Mouse (Mus musculus): ENCODE data around the gene Flii. TPM values are rescaled to one million over a fixed set of nuclear protein-coding genes. Genes with fewer than 3 reads are reported as not detected.

Flii gene
- polyA plus RNA-seq, 1 experiment from 2014 or later = 72.8 TPM

- Histone ChIP-seq H3K27me3 (replicated peaks) (no peaks in the 10 kb centered on the region), H3K4me2 (replicated peaks) (peak overlapping the region; percentile 83), H3K27ac (no peak overlapping the region), H3K4me1 (peaks cover 45% of the 10 kb centered on the region), H3K36me3 (peaks cover 20% of the 10 kb centered on the region), H3K4me3 (peak overlapping the region; percentile 88), H3K9ac (peak overlapping the region; percentile 97), H3K9me3 (no peaks in the 10 kb centered on the region)
- 0 out of 2 replicates have a peak, but pooled peaks have one; percentile 23 for ATAC-seq (ENCODE audit: low FRiP score, low read depth)
- 31% methylated on average over 12 of the region's 12 CpGs for WGBS
Observed at GRCm38 (mm10) chr11:60700320-60701185, 26.5 kb downstream of the Flii start.

GRCm38 (mm10) chr11:60699524-60700075 is 27.5 kb downstream of the Flii start, which contains the start of gene Llgl1:
TSS of gene Llgl1 (plus strand) at chr11:60699723.
- H3K27me3 ChIP-seq (replicated peaks) = no peaks in the 10 kb centered on the region
- H3K36me3 ChIP-seq = peaks cover 10% of the 10 kb centered on the region
- H3K4me2 ChIP-seq (replicated peaks) = peak within 1 kb of the TSS; percentile 83
- peak within 1 kb of the TSS; percentile 97 for H3K9ac ChIP-seq
- peaks cover 45% of the 10 kb centered on the region for H3K4me1 ChIP-seq
- peak within 1 kb of the TSS; percentile 43; the same call in 1 of the 2 replicates for H3K27ac ChIP-seq
- whole genome bisulfite sequencing = under 1% methylated on average over 70 of the region's 73 CpGs
- peak; percentile 87 for ATAC-seq (ENCODE audit: low FRiP score, low read depth)
- no peaks in the 10 kb centered on the region for H3K9me3 ChIP-seq
- H3K4me3 ChIP-seq = peak within 1 kb of the TSS; percentile 88

- 2% methylated on average over 22 of the region's 22 CpGs for WGBS
- Histone ChIP-seq H3K4me3 (peak overlapping the region; percentile 88), H3K4me1 (peaks cover 44% of the 10 kb centered on the region), H3K9me3 (no peaks in the 10 kb centered on the region), H3K4me2 (replicated peaks) (peak overlapping the region; percentile 83), H3K27ac (peak overlapping the region; percentile 43; the same call in 1 of the 2 replicates), H3K27me3 (replicated peaks) (no peaks in the 10 kb centered on the region), H3K36me3 (peaks cover 4% of the 10 kb centered on the region; the same call in 1 of the 2 replicates), H3K9ac (peak overlapping the region; percentile 97)
- peak; percentile 43; the same call in 1 of the 2 replicates for ATAC-seq (ENCODE audit: low FRiP score, low read depth)
Observed at GRCm38 (mm10) chr11:60698806-60699523, 28.1 kb downstream of the Flii start.

- Histone ChIP-seq H3K9ac (no peak overlapping the region), H3K27ac (no peak overlapping the region), H3K36me3 (peaks cover 1% of the 10 kb centered on the region; the same call in 1 of the 2 replicates), H3K9me3 (no peaks in the 10 kb centered on the region), H3K4me2 (replicated peaks) (no peak overlapping the region), H3K27me3 (replicated peaks) (no peaks in the 10 kb centered on the region), H3K4me3 (no peak overlapping the region), H3K4me1 (peaks cover 30% of the 10 kb centered on the region)
- 75% methylated on average over 2 of the region's 2 CpGs for WGBS
- no peak for ATAC-seq (ENCODE audit: low FRiP score, low read depth)
Observed at GRCm38 (mm10) chr11:60697561-60697960, 29.5 kb downstream of the Flii start.

GRCm38 (mm10) chr11:60696165-60696564 is 30.9 kb downstream of the Flii start:
- WGBS = 74% methylated on average over 1 of the region's 1 CpGs
- no peak overlapping the region for H3K4me2 ChIP-seq (replicated peaks)
- no peak overlapping the region for H3K4me3 ChIP-seq
- no peak for ATAC-seq (ENCODE audit: low FRiP score, low read depth)
- H3K9ac ChIP-seq = no peak overlapping the region
- H3K36me3 ChIP-seq = no peaks in the 10 kb centered on the region
- H3K4me1 ChIP-seq = peaks cover 16% of the 10 kb centered on the region
- no peak overlapping the region for H3K27ac ChIP-seq
- no peaks in the 10 kb centered on the region for H3K27me3 ChIP-seq (replicated peaks)
- no peaks in the 10 kb centered on the region for H3K9me3 ChIP-seq

Small RNA genes lying within 50 kb of the gene (microRNA-seq; reads per million reads assigned to microRNA genes)
- 3.5 reads per million, percentile 9 among the genes with 10 or more reads in this experiment for gene Mir5100

Other genes with a start within 250 kb of the Flii start
- gene Alkbh5, start 190.9 kb downstream of the Flii start, polyA plus RNA-seq (2016; fragmentation: Nextera tagmentation; extraction: Ambion mirVana) = 28.5 and 34.9 TPM in 2 replicates
- 99.8 and 101 TPM in 2 replicates for gene Llgl1, start 27.5 kb downstream of the Flii start, polyA plus RNA-seq (2016; fragmentation: Nextera tagmentation; extraction: Ambion mirVana)
- 17.5 and 19.5 TPM in 2 replicates for gene Mief2, start 1.1 kb upstream of the Flii start, polyA plus RNA-seq (2016; fragmentation: Nextera tagmentation; extraction: Ambion mirVana)
- 14.0 and 15.9 TPM in 2 replicates for gene Top3a, start 50.1 kb upstream of the Flii start, polyA plus RNA-seq (2016; fragmentation: Nextera tagmentation; extraction: Ambion mirVana)
- gene Smcr8, start 50.3 kb upstream of the Flii start, polyA plus RNA-seq (2016; fragmentation: Nextera tagmentation; extraction: Ambion mirVana) = 7.6 and 8.6 TPM in 2 replicates
- gene Shmt1, start 84.5 kb upstream of the Flii start, polyA plus RNA-seq (2016; fragmentation: Nextera tagmentation; extraction: Ambion mirVana) = 23.4 and 24.8 TPM in 2 replicates
- 24.7 and 26.5 TPM in 2 replicates for gene Dhrs7b, start 103.4 kb upstream of the Flii start, polyA plus RNA-seq (2016; fragmentation: Nextera tagmentation; extraction: Ambion mirVana)
- gene Tmem11, start 152.0 kb upstream of the Flii start, polyA plus RNA-seq (2016; fragmentation: Nextera tagmentation; extraction: Ambion mirVana) = 52.3 and 53.0 TPM in 2 replicates
- 27.2 and 28.8 TPM in 2 replicates for gene Natd1, start 187.5 kb upstream of the Flii start, polyA plus RNA-seq (2016; fragmentation: Nextera tagmentation; extraction: Ambion mirVana)
- gene Map2k3, start 204.8 kb upstream of the Flii start, polyA plus RNA-seq (2016; fragmentation: Nextera tagmentation; extraction: Ambion mirVana) = 40.7 and 41.7 TPM in 2 replicates

All from neural tube, embryonic 12.5 days (tissue).